Mouse (Mus musculus) ES-CJ7 (cell line): ENCODE measurements around the gene Thsd4.

ENCODE experiments used
- DNase-seq: peaks from one replicate; pipeline ENCODE4 v3.0.0; 2011; ENCODE audit warnings: low read depth, low spot score

Thsd4 gene

DNA sequence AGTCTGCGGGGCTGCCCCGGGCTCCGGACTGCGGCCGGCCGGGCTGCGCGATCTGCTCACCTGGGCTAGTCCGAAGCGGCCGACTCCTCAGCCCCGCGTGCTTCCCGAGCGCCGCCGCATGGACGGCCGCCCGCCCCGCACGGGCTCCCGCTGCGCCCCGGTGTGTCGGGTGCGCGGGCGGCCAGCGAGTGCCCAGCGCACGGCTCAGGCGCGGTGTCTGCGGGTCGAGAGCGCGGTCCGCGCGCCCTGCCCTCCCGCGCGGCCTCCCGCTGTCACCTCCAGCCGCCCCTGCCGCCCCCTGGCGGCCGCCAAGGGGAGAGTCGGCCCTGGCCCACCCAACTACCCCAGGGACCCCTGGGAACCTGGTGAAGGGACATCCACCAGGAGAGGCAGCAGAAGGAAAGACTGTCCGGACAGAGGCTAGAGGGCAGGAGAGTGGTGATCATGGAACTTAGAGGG, at the start of gene Thsd4:
Gene Thsd4 (minus strand): TSS at position 241 of the 459 bp plus-strand sequence.
- peak; percentile 33 for DNase-seq

DNA sequence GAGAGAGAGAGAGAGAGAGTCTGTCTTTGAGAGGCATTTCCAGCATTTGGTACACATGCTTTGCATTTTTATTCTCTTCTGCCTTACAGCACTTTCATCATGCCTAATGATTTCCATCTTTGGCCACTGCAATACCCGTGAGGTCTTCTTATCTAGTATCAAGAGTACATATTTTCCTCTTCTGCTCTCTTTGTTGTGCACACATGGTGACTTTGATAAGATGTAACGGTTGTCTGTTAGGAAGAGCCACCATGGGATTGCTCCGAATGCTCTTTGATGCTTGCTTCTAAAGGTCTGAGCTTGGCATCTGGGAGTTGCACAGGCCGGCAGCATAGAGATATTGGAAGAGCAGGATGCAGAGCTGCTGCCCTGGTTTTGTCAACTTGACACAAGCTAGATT, 49.2 kb upstream of the Thsd4 start:
- no peak for DNase-seq

DNA sequence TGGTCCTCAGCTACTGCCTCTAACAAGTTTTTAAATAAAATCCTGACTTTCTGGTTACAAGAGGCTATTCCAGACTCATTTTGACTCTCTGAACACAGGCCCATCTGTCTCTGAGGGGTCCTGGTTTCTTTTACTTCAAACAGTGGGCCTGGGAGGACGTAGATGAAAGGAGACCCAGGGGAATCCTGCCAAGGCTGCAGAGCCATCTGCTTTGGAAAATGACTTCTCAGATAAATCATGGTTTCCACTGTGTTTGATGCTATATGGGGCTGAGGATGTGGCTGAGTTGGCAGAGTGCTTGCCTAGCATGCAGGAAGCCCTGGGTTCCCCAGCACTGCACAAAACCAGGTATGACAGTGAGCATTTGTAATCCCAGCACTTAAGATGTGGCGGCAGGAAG, 47.5 kb upstream of the Thsd4 start:
- DNase-seq, result no peak

DNA sequence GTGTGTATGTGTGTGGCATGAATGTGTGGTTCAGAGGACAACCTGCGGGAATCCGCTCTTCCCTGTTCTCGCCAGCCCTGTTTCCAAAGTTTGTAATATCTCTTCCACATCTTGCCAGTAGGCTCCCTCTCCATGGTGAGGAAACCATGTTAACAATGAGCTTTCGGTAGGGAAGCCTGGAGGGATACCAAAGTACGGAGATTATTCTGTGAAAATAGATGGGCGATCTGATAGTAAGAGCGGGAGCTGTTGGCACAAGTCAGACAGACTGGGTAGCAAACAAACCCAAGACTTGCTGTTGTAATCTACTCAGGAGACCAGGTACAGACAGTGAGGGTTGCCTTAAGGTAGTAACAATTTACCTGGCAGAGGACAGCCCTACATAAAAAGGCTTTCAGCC, 42.0 kb upstream of the Thsd4 start:
- no peak for DNase-seq

DNA sequence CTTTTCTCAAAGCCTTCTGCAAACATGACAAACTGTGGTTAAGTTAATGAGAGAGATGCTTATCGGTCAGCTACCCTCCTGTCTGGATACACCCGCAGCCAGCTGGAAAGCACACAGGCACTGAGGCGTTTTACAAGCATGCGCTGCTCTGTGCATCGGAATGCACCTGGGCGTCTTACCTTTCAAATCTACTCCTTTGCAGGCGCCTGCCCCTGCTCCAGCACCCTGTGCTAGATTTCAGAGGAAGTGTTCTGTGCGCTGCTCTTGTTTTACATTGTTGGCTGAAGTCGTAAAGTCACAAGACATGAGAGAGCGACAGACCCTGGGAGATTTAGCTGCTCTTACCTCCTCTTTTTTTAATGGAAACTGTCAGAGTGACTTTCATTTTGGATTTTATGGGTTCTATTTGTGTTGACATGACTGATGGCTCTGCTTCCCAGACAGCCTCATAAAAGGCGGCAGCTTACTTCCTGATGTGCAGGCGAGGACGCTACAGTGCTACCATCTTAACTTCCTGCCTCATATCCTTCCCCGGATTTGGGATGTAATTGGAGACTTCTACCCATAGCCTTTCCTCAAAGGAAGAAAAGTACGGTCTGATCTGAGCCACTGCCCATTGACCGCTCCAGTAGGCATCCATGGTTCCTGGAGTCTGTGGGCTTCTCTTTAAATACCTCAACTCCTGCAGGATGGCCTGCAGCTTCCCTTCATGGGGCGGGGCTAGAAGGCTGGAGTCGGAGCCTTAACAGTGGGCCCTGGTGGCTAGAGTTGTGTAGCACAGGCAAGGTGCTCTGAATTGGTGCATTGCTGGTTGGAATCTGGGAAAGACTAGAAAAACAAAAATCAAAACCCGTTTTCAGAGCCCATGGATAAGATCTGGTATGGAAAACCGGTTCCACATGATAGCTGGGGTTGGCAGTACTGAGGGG, 40.9 kb upstream of the Thsd4 start:
- peak; percentile 55 for DNase-seq

DNA sequence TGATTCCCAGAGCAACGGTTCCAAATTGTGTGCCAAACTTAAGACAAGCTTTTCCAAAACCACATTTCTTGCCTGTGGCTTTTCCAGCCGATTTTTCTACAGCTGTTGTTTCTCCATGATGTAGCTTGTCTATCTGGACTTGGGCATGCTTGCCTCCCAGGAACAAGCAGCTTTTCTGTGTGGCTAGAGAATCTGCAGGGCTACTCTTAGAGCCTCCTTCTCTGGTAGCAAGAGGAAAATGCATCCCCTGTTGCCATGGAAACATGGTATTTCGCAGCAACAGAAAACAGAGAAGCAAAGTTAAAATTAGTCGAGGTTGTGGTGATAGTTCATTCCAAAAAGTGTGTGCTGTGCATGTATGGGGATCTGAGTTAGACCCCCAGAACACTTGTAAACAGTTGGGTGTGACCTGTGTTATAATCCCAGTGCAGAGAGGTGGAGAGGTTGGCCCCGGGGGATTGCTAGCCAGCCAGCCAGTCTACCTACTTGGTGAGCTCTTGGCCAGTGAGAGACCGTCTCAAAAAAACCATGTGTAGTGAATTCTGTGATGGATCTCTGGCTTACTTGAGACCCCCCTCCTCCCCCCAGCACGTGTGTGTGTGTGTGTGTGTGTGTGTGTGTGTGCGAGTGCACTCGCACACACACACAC, 39.9 kb upstream of the Thsd4 start:
- no peak for DNase-seq

DNA sequence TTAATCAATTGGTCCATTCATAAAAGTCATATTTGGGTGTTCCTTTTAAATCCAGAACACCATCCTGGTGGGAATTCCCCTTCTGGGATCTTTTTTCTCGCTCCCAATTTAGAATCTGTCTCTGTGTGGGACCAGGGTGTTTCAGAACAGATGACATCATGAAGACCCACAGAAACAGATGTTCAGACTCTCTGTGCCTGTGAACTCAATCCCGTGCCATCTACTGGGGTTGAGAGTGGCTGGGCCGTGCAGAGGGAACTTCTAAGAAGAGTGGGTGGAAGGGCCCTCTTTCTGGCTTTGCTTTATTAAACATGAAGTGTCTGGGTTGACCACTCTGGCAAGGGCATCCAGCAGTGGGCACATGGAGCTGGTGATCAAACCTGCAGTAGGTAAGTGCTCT, 36.7 kb upstream of the Thsd4 start:
- no peak for DNase-seq

DNA sequence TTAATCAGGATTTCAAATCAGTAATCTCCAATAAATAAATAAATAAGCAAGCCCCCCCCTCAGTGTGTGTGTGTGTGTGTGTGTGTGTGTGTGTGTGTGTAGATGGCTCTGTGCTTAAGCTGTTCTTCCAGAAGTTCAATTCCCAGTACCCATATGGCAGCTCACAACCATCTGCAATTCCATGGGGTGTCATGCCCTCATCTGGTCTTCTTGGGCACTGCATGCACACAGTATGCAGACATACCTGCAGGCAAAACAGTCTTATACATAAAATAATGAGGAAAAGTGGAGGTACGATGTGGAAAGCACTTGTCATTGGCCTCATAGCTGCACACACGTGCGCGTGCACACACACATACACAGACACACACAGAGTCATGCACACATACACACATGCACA, 29.4 kb upstream of the Thsd4 start:
- DNase-seq, result no peak

DNA sequence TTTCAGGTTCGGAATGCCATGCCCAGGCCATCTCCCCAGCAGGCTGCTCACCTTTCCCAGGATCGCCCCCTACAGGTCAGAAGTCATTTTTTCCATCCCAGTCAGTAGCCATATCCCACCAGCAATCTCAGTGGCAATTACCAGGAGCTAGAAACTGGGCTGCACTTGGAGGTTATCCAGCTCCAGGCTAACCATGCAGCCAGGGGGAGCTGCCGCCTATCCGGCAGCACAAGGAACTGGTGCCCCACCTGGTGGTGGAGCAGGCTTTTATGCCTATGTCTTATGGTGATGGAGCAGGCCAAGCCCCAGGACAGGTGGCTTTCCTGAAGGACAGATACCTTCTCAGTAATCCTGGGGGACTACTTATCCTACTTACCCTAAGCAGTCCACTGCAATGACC, 26.3 kb upstream of the Thsd4 start:
- peak; percentile 75 for DNase-seq

DNA sequence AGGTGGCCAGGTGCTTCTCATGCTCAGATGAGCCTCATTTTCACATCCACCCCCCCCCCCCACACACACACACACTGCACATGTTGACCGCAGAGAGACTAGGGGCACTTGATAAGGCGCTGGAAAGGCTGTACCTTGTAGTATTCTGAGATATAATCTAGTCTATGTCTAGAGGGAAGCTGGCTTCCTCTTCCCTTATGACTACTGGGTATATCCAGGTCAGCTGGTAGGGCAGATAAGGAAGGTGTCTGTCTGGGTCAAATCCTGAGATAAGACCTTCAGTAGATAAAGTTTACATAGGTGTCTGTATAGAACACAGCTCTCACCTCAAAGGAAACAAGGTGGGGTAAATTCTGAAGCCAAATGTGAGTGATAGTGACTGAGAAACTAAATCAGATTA, 24.3 kb upstream of the Thsd4 start:
- DNase-seq, result no peak

DNA sequence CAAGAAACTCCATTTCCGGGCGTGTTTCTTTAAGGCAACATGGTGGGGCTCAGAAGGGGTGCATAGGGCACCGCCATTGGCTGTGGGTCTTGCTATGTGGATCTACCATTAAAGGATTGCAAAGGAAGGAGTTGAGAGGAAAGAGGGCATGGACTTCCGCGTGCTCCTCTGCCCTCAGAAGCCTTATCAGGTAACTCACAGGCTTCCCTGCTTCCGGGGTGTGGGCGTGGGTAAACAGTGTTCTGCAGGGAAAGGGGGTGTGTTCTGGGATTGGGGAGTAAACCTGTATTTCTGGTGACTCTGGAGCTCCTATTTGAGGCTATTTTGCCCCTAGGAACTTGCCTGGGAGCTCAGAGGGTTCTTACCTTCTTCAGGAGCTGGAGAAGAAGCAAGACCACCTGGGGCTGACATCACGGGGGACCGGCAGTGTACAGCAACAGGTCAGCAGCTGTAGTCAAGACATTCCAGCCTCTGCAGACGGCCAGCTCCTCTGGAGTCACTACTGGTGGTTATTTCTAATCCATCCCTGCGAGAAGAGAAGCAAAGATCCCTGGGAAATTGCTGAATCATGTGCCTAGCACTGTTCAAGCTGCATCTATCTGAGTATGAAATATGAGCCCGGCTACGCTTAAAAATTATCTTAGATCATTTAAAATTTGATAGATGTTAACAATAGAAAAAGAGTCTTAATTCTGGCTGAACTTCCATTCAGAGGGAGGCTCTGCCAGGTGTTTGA, 23.7 kb upstream of the Thsd4 start:
- DNase-seq, result no peak

DNA sequence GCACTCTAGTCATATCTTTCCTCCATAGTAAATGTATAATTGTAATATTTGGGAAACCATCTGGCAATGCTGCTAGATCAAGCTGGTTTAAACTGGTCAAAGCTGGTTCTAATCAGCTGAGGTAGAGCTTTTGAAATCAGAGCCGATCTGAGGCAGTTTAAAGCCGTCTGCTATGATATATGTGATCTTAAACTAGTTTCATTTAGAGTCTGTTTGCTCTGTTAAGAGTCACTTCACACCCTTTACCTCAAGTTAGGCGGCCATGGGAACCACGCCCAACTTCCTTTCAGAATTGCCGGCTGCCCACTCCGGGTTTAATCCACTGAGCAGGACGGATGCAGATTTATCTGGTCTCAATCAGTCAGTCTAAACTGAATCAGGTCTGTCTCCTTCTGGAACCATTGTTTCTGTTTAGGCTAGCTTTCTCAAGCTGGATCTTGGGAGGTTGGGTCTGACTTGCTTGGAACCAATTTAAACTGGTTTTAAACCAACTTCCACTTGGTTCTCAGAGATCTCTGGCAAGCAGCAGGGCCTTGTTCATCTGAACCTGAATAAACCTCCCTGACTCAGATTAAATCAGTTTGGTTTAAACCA, 21.7 kb upstream of the Thsd4 start:
- DNase-seq, result peak; percentile 78

DNA sequence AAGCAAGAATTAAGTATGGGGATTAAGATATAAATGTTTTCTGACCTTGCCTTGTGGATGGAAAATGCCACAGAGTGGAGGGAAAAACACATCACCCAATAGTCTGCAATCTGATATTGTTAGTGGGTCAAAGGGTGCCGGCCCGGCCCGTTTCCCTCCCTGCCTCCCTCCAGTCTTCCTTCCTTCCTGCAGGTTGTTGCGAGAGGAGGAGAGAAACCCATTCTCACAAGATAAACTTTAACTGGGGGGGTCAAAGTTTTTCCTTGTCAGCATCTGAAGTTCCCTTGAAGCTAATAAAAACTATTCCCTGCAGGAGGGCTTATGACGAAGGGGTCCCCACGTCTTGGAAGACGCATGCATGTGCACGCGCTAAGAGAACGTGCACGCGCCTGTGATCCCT, 8.5 kb upstream of the Thsd4 start:
- DNase-seq, result no peak

DNA sequence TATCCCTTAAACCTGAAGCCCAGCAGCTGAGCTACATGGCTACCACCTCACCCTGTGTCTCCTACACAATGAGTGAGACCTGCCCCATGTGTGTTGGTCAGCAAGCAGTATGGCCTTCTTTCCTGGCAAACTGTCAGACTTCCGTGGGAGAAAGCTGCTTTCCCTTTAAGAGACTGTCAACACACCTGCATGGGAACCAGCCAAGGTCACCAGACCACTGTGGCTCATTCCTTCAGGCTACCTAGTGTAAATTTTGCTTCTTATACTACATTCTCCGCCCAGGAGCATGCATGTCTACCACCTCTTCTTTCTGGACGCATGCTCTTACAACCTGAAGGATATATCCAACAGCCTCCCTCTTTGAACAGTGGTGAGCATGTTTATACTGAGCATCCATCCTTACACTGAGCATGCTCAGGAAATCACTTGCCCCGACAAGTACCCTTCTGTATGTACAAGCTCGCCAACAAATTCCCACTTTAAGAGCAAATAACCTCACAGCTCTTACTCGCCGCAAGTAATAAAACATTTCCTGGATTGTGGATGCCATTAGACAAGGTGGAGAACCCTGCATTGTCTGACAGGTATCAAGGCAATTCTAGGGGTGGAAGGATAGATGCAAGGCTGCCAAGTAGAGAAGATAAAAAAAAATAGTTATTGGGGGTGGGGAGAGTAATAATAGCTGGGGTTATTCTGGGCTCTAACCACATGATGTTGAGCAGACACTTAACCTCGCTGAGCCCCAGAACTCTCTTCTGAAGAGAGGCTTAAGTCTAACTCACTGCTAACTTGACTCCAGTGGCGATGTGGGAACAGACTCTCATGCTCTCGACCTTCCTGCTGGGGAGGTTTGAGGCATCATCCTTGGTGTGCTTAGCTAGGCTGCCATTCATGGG, 7.8 kb upstream of the Thsd4 start:
- no peak for DNase-seq

DNA sequence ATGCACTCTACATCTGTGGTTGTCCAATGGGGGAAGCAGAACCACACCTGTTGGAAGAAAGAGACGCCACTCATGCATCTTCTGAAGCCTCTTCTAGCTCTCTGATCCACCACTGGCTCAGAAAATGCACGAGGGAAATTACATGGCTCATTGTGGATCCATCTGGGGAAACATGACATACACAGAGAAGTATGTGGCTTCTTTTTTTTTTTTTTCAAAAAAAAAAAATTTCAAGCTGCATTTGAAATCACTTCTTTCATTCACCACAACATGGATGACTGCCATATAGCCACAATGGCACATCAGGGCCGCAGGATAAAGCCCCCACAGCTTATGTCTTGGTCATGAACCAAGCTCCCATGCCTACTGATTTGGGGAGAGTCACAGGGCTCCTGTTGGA, 6.4 kb upstream of the Thsd4 start:
- no peak for DNase-seq

DNA sequence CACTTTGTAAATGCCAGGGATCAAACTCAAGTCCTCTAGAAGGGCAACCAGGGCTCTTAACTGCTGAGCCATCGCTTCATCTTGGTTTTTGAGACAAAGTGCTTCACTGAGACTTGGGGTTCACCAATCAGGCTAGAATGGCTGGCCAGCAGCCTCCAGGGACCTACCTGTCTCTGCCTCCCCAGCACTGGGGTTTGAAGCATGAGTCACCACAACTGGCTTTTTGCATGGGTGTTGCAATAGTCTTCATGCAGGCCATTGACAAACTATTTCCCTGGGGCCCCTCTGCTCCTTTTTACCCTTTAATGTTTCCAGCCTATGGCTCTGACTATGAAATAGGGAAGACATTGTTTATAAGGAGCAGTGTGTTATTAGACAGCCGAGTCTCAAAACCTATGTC, 6.0 kb upstream of the Thsd4 start:
- DNase-seq, result no peak

DNA sequence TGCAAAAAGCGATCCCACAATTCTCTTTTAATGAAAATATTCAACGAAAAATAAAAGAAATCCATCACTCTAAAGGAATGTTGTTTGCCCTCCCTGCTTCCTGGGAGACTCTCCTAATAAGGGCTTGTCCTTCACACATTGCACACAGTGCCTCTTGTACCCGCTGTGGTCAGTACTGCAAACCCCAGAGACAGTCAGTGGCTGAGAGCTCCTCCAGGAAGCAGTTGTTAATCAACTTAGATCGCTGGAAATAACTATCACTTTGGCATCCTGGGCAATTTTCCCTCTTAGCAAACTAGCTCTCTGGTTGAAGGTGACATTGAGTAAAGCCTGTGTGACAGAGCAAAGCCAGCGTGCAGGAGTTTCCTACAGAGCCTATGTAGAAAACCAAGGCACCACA, 5.2 kb upstream of the Thsd4 start:
- no peak for DNase-seq

DNA sequence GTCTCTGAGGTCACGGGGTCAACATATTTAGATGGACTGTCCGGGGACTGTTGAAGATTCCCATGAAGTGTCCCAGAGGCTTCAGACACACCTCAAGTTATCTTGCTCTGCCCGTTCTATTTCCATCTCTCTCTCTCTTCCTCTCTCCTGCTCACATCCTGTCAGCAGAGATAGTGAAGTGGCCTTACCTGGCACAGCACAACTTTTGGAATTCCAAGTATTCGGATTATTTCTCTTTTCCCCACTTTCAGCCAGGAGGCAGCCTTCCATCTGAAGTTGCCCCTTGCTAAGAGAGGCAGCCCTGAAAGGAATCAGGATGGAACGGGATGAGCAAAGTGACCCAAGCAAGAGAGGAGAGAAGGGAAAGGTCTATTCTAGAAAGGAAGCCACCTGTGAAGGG, 4.3 kb upstream of the Thsd4 start:
- no peak for DNase-seq

DNA sequence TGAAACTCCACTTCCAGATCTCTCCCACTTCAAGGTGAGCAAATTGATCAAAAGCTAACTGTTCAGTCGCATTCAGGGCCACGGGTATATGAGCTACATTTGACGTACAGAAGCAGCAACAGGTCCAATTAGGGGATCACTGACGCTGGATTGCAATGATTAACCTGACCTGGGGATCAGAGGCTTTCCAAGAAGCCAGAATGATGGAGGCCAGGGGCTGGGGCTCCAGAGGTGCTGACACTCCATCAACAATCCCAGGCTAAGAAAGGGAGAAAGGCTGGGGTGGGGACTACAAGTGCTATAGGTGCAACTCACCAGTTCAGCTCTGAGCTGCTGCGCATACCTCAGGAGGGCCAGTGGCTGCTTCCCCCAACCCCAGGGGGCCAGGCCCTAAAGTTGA, 703 bp downstream of the Thsd4 start:
- DNase-seq, result no peak

DNA sequence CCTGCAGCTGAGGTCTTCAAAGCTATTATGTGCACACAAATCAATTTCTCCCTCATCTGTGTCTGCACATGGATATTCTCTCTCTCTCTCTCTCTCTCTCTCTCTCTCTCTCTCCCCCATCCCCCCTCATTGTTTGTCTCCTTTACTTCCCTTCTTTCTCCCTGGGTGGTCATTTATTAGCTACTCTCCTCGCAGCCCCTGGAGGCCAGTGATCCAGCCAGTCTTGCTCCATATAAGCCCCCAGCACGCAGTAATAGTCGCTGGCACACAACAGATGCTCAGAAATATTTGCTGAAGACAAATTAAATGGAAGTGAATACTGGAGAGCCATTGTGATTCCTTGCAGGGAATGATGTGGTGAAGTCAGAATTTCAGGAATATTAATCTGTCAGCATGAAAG, 2.2 kb downstream of the Thsd4 start:
- no peak for DNase-seq

DNA sequence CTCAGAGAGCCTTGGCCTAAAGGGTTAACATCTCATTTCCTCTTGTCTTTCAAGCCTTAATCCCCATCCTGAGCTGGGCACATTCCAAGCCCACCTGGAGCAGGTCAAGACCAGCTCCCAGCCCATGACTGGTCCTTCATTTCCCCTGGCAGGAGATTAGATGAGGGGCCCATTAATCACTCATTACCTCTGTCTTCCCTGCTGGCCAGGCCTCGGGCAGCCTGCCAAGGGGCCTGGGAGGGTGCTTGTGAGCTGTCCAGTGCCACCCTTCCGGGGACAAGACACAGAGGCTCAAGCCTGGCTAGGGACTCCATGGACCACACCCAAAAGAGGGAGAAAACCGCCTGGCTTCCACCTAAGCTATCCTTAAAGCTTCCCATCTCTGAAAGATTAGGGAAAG, 3.6 kb downstream of the Thsd4 start:
- DNase-seq, result no peak
